Mouse (Mus musculus) midbrain, embryonic 11.5 days (tissue): ENCODE measurements around the gene Il10. TPM values are rescaled to one million over a fixed set of nuclear protein-coding genes. Genes with fewer than 3 reads are reported as not detected.

ENCODE experiments used
- ATAC-seq: fragments of 200-750 bp; cut with Nextera tagmentation; 2 replicates; pipeline ENCODE4 v1.8.0; 2017; ENCODE audit warnings: moderate TSS enrichment, moderate library complexity; ENCODE audit not compliant: low FRiP score
- DNase-seq: peaks from one replicate; pipeline ENCODE4 v3.0.0; 2015; ENCODE audit warnings: low spot score; ENCODE audit errors: missing footprints
- H3K27ac ChIP-seq: fragments of 300-500 bp; sonication (generic); 2 replicates; pipeline ENCODE4 v1.5.1; 2014; ENCODE audit warnings: low read depth, low read length
- H3K27me3 ChIP-seq: fragments of 300-500 bp; sonication (generic); 2 replicates; pipeline ENCODE4 v1.6.1; 2014; ENCODE audit warnings: mild to moderate bottlenecking, low read length, moderate library complexity, mixed read lengths; ENCODE audit not compliant: control insufficient read depth, insufficient read depth
- H3K36me3 ChIP-seq: fragments of 300-500 bp; sonication (generic); 2 replicates; pipeline ENCODE4 v1.6.1; 2014; ENCODE audit warnings: mild to moderate bottlenecking, low read length, moderate library complexity, mixed read lengths; ENCODE audit not compliant: control insufficient read depth, insufficient read depth
- H3K4me1 ChIP-seq: fragments of 300-500 bp; sonication (generic); 2 replicates; pipeline ENCODE4 v1.6.1; 2014; ENCODE audit warnings: low read length; ENCODE audit not compliant: control insufficient read depth, insufficient read depth
- H3K4me2 ChIP-seq: fragments of 300-500 bp; sonication (generic); 2 replicates; pipeline ENCODE4 v1.6.1; 2014; ENCODE audit warnings: mild to moderate bottlenecking, moderate library complexity
- H3K4me3 ChIP-seq: fragments of 300-500 bp; sonication (generic); 2 replicates; pipeline ENCODE4 v1.5.1; 2014; ENCODE audit warnings: low read depth, low read length
- H3K9ac ChIP-seq: fragments of 300-500 bp; sonication (generic); 2 replicates; pipeline ENCODE4 v1.6.1; 2014; ENCODE audit warnings: low read length
- H3K9me3 ChIP-seq: fragments of 300-500 bp; sonication (generic); 2 replicates; pipeline ENCODE4 v1.6.1; 2016; ENCODE audit warnings: low read length; ENCODE audit not compliant: control insufficient read depth
- WGBS: fragments of 180-500 bp; shearing (Covaris S2); extraction: QIAGEN DNeasy Blood & Tissue Kit; methylation state at CpG from one replicate; pipeline ENCODE4 v1.1.7; 2014; 5-methylcytosine and 5-hydroxymethylcytosine counted together
- polyA plus RNA-seq: library from polyadenylated mRNA; unstranded; fragments of >200 nt; fragmentation: Nextera tagmentation; extraction: Ambion mirVana; gene quantifications from 2 replicates; pipeline ENCODE4 v1.2.1, GENCODE M21; 2014

Gene Il10
- polyA plus RNA-seq, 1 experiment from 2014 or later: not detected

GRCm38 (mm10) chr1:130996356-130996755 is 23.3 kb upstream of the Il10 start:
- Histone ChIP-seq H3K27ac (no peak overlapping the region), H3K4me2 (no peak overlapping the region), H3K9me3 (no peaks in the 10 kb centered on the region), H3K4me3 (no peak overlapping the region), H3K27me3 (no peaks in the 10 kb centered on the region), H3K36me3 (no peaks in the 10 kb centered on the region), H3K9ac (no peak overlapping the region), H3K4me1 (no peaks in the 10 kb centered on the region; the same call in 1 of the 2 replicates)
- ATAC-seq: no peak
- WGBS: 91% methylated on average over 10 of the region's 10 CpGs
- no peak for DNase-seq

- Histone ChIP-seq H3K27ac (no peak overlapping the region), H3K36me3 (no peaks in the 10 kb centered on the region), H3K4me2 (no peak overlapping the region), H3K4me1 (no peaks in the 10 kb centered on the region; the same call in 1 of the 2 replicates), H3K9me3 (no peaks in the 10 kb centered on the region), H3K27me3 (no peaks in the 10 kb centered on the region), H3K4me3 (no peak overlapping the region), H3K9ac (no peak overlapping the region)
- ATAC-seq (no peak), DNase-seq (peak; percentile 31)
- WGBS: 87% methylated on average over 4 of the region's 4 CpGs
Measured at GRCm38 (mm10) chr1:130997441-130997840, 22.2 kb upstream of the Il10 start.

- ATAC-seq (no peak), DNase-seq (no peak)
- H3K4me1 ChIP-seq: no peaks in the 10 kb centered on the region; the same call in 1 of the 2 replicates
- no peaks in the 10 kb centered on the region for H3K27me3 ChIP-seq
- WGBS: 92% methylated on average over 10 of the region's 10 CpGs
- no peak overlapping the region for H3K27ac ChIP-seq
- H3K36me3 ChIP-seq: no peaks in the 10 kb centered on the region
- no peak overlapping the region for H3K4me2 ChIP-seq
- H3K9ac ChIP-seq: no peak overlapping the region
- H3K9me3 ChIP-seq: no peaks in the 10 kb centered on the region
- no peak overlapping the region for H3K4me3 ChIP-seq
Measured at GRCm38 (mm10) chr1:130998321-130998720, 21.3 kb upstream of the Il10 start.

- ATAC-seq: no peak
- no peak overlapping the region for H3K4me2 ChIP-seq
- H3K4me3 ChIP-seq: no peak overlapping the region
- H3K27ac ChIP-seq: no peak overlapping the region
- DNase-seq: peak; percentile 17
- H3K36me3 ChIP-seq: no peaks in the 10 kb centered on the region
- H3K9me3 ChIP-seq: no peaks in the 10 kb centered on the region
- no peaks in the 10 kb centered on the region for H3K27me3 ChIP-seq
- WGBS: 80% methylated on average over 4 of the region's 4 CpGs
- no peak overlapping the region for H3K9ac ChIP-seq
- H3K4me1 ChIP-seq: no peaks in the 10 kb centered on the region; the same call in 1 of the 2 replicates
Measured at GRCm38 (mm10) chr1:130999708-131000107, 19.9 kb upstream of the Il10 start.

- H3K9me3 ChIP-seq: no peaks in the 10 kb centered on the region
- H3K27me3 ChIP-seq: no peaks in the 10 kb centered on the region
- H3K4me1 ChIP-seq: no peaks in the 10 kb centered on the region; the same call in 1 of the 2 replicates
- H3K27ac ChIP-seq: no peak overlapping the region
- H3K36me3 ChIP-seq: no peaks in the 10 kb centered on the region
- no peak overlapping the region for H3K9ac ChIP-seq
- no peak overlapping the region for H3K4me3 ChIP-seq
- DNase-seq (peak; percentile 41), ATAC-seq (no peak)
- H3K4me2 ChIP-seq: no peak overlapping the region
- whole genome bisulfite sequencing: 91% methylated on average over 3 of the region's 3 CpGs
Measured at GRCm38 (mm10) chr1:131000296-131000695, 19.3 kb upstream of the Il10 start.

- peak; percentile 47 for DNase-seq
- 94% methylated on average over 2 of the region's 2 CpGs for WGBS
Measured at GRCm38 (mm10) chr1:131002561-131002960, 17.1 kb upstream of the Il10 start.

GRCm38 (mm10) chr1:131003037-131003922 is 16.4 kb upstream of the Il10 start:
- Histone ChIP-seq H3K4me3 (no peak overlapping the region), H3K27ac (no peak overlapping the region), H3K36me3 (no peaks in the 10 kb centered on the region), H3K9ac (no peak overlapping the region), H3K9me3 (no peaks in the 10 kb centered on the region), H3K4me2 (no peak overlapping the region), H3K4me1 (no peaks in the 10 kb centered on the region), H3K27me3 (no peaks in the 10 kb centered on the region)
- DNase-seq: peak; percentile 56
- ATAC-seq: peak; percentile 30; the same call in 1 of the 2 replicates
- WGBS: 69% methylated on average over 17 of the region's 17 CpGs

More at GRCm38 (mm10) chr1:131002561-131002960, 17.1 kb upstream of the Il10 start:
- Histone ChIP-seq H3K4me3 (no peak overlapping the region), H3K4me2 (no peak overlapping the region), H3K4me1 (no peaks in the 10 kb centered on the region), H3K9ac (no peak overlapping the region), H3K27me3 (no peaks in the 10 kb centered on the region), H3K27ac (no peak overlapping the region), H3K9me3 (no peaks in the 10 kb centered on the region), H3K36me3 (no peaks in the 10 kb centered on the region)
- ATAC-seq: no peak

GRCm38 (mm10) chr1:131006069-131006468 is 13.6 kb upstream of the Il10 start:
- DNase-seq (peak; percentile 77), ATAC-seq (no peak)
- H3K4me2 ChIP-seq: no peak overlapping the region
- no peaks in the 10 kb centered on the region for H3K36me3 ChIP-seq
- H3K4me1 ChIP-seq: no peaks in the 10 kb centered on the region
- no peak overlapping the region for H3K9ac ChIP-seq
- H3K27ac ChIP-seq: no peak overlapping the region
- no peaks in the 10 kb centered on the region for H3K9me3 ChIP-seq
- H3K27me3 ChIP-seq: no peaks in the 10 kb centered on the region
- H3K4me3 ChIP-seq: no peak overlapping the region
- WGBS: 69% methylated on average over 1 of the region's 1 CpGs
